Mouse (Mus musculus): ENCODE results near the gene Siva1. TPM values are rescaled to one million over a fixed set of nuclear protein-coding genes. Genes with fewer than 3 reads are reported as not detected.

Gene Siva1
- polyA plus RNA-seq, 1 experiment from 2014 or later, result 274 TPM

DNA sequence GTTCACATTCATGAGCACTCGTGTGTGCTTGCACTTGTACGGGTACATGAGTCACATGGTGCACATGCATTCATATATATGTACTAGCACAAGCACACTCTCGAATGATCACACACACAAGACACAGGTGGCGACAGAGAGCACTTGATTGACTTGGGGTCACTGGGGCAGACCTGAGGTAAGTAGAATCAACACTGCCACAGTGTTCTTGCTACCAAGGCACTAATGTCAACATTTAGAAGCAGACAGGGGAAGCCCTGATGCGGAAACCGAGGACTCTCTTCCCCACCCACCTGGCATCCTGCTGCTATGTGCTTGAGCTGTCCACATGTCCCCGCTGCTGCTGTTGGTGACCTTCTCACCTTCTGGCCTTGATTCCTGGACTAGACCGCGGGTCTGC is 10.8 kb upstream of the Siva1 start:
- H3K9me3 ChIP-seq (ENCODE audit: control insufficient read depth, low read depth, low read length), result no peaks in the 10 kb centered on the region
- H3K36me3 ChIP-seq (ENCODE audit: control insufficient read depth, insufficient read depth, low read length), result no peaks in the 10 kb centered on the region
- no peak overlapping the region for H3K4me3 ChIP-seq (ENCODE audit: low read depth, low read length)
- H3K4me1 ChIP-seq (ENCODE audit: control insufficient read depth, insufficient read depth, low read length), result peaks cover 24% of the 10 kb centered on the region
- H3K27ac ChIP-seq (ENCODE audit: low read length), result no peak overlapping the region
- 49% methylated on average over 9 of the region's 9 CpGs for WGBS
- no peak overlapping the region for H3K9ac ChIP-seq (replicated peaks; ENCODE audit: low read depth, low read length)
- no peaks in the 10 kb centered on the region for H3K27me3 ChIP-seq (ENCODE audit: control insufficient read depth, insufficient read depth, low read length)
- no peak; the same call in 1 of the 2 replicates for ATAC-seq (ENCODE audit: insufficient number of reproducible peaks, insufficient read depth, low FRiP score, low read depth)
- no peak overlapping the region for H3K4me2 ChIP-seq (replicated peaks; ENCODE audit: low read depth, low read length)

- Histone ChIP-seq H3K27ac (ENCODE audit: low read length) (no peak overlapping the region), H3K9ac (replicated peaks; ENCODE audit: low read depth, low read length) (no peak overlapping the region), H3K4me3 (ENCODE audit: low read depth, low read length) (no peak overlapping the region), H3K9me3 (ENCODE audit: control insufficient read depth, low read depth, low read length) (no peaks in the 10 kb centered on the region), H3K4me1 (ENCODE audit: control insufficient read depth, insufficient read depth, low read length) (no peaks in the 10 kb centered on the region), H3K27me3 (ENCODE audit: control insufficient read depth, insufficient read depth, low read length) (no peaks in the 10 kb centered on the region), H3K4me2 (replicated peaks; ENCODE audit: low read depth, low read length) (no peak overlapping the region), H3K36me3 (ENCODE audit: control insufficient read depth, insufficient read depth, low read length) (no peaks in the 10 kb centered on the region)
- WGBS, result 82% methylated on average over 10 of the region's 10 CpGs
- no peak for ATAC-seq (ENCODE audit: insufficient number of reproducible peaks, insufficient read depth, low FRiP score, low read depth)
Observed at GRCm38 (mm10) chr12:112639526-112639925, 5.0 kb upstream of the Siva1 start.

DNA sequence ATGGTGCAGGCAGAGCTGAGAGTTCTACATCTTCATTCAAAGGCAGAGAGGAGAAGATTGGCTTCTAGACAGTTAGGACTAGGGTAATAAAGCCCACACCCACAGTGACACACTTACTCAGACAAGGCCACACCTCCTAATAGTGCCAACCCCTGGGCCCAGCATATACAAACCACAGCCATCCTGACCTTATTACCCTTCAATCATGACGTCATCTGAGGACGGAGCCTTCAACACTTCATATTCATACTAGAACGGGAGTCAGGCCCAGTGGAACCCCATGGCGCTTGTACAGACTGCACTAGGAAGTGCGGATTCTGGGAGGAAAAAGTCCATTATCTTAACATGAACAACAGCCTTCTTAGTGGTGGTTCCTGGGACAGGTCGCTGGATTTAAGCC is 1.4 kb upstream of the Siva1 start:
- no peak overlapping the region for H3K4me3 ChIP-seq (ENCODE audit: low read depth, low read length)
- peaks cover 5% of the 10 kb centered on the region for H3K36me3 ChIP-seq (ENCODE audit: control insufficient read depth, insufficient read depth, low read length)
- WGBS, result 90% methylated on average over 6 of the region's 6 CpGs
- no peaks in the 10 kb centered on the region for H3K27me3 ChIP-seq (ENCODE audit: control insufficient read depth, insufficient read depth, low read length)
- H3K27ac ChIP-seq (ENCODE audit: low read length), result no peak overlapping the region
- H3K4me1 ChIP-seq (ENCODE audit: control insufficient read depth, insufficient read depth, low read length), result peaks cover 11% of the 10 kb centered on the region
- no peak overlapping the region for H3K9ac ChIP-seq (replicated peaks; ENCODE audit: low read depth, low read length)
- no peaks in the 10 kb centered on the region for H3K9me3 ChIP-seq (ENCODE audit: control insufficient read depth, low read depth, low read length)
- H3K4me2 ChIP-seq (replicated peaks; ENCODE audit: low read depth, low read length), result no peak overlapping the region
- no peak for ATAC-seq (ENCODE audit: insufficient number of reproducible peaks, insufficient read depth, low FRiP score, low read depth)

DNA sequence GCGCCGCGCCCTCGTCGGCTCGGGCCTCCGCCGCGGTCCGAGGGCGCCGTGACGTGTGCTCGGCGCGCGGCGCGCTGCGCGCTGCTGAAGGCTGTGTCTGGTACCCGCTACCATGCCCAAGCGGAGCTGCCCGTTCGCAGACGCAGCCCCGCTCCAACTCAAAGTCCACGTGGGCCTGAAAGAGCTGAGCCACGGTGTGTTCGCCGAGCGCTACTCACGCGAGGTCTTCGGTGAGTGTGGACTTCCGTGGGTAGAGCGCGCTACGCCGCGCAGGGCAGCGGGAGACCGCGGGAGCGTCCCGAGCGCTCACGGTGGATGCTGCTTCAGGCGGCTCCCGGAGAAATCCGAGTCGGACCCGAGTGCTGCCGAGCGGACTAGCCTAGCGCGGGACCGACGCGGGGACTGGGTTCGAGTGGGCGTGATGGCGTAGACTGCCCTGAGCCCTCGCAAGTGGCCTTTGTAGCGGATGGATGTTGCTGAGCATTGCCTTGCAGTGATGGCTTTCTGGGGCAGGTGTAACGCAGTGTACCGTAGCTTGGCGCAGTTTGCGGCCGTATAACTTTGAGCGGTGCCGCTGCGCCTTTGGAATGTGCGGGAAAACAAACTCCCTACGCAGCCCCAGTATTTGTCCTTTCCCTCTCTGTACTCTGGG is 502 bp downstream of the Siva1 start:
- peak overlapping the region; percentile 85 for H3K27ac ChIP-seq (ENCODE audit: low read length)
- peaks cover 11% of the 10 kb centered on the region for H3K4me1 ChIP-seq (ENCODE audit: control insufficient read depth, insufficient read depth, low read length)
- H3K4me2 ChIP-seq (replicated peaks; ENCODE audit: low read depth, low read length), result peak overlapping the region; percentile 88
- no peak for ATAC-seq (ENCODE audit: insufficient number of reproducible peaks, insufficient read depth, low FRiP score, low read depth)
- peak overlapping the region; percentile 85 for H3K4me3 ChIP-seq (ENCODE audit: low read depth, low read length)
- H3K27me3 ChIP-seq (ENCODE audit: control insufficient read depth, insufficient read depth, low read length), result no peaks in the 10 kb centered on the region
- H3K36me3 ChIP-seq (ENCODE audit: control insufficient read depth, insufficient read depth, low read length), result peaks cover 16% of the 10 kb centered on the region
- H3K9me3 ChIP-seq (ENCODE audit: control insufficient read depth, low read depth, low read length), result no peaks in the 10 kb centered on the region
- peak overlapping the region; percentile 74 for H3K9ac ChIP-seq (replicated peaks; ENCODE audit: low read depth, low read length)
- under 1% methylated on average over 75 of the region's 75 CpGs for WGBS

DNA sequence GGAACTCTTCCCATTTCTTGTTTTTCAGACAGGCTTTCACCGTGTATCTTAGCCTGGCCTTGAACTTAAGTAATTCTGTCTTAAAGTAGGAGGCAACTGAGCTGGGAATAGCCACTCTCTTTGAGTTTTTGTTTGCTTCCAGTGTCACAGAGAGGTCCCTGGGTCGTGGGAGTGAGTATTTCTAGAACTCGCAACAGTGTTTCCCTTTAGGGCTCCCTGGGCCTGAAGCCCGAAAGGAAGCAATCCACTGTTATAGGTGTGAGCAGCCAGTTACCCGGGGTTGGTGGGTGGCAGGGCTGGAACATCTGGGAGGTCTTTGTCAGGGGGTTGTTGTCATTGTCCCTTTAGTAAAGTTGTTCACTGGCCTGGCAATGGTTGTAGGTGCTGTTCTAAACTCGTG is 1.7 kb downstream of the Siva1 start:
- Histone ChIP-seq H3K4me1 (ENCODE audit: control insufficient read depth, insufficient read depth, low read length) (peaks cover 11% of the 10 kb centered on the region), H3K27ac (ENCODE audit: low read length) (peak overlapping the region; percentile 10; the same call in 1 of the 2 replicates), H3K27me3 (ENCODE audit: control insufficient read depth, insufficient read depth, low read length) (no peaks in the 10 kb centered on the region), H3K4me2 (replicated peaks; ENCODE audit: low read depth, low read length) (peak overlapping the region; percentile 88), H3K9me3 (ENCODE audit: control insufficient read depth, low read depth, low read length) (no peaks in the 10 kb centered on the region), H3K36me3 (ENCODE audit: control insufficient read depth, insufficient read depth, low read length) (peaks cover 22% of the 10 kb centered on the region), H3K4me3 (ENCODE audit: low read depth, low read length) (peak overlapping the region; percentile 85), H3K9ac (replicated peaks; ENCODE audit: low read depth, low read length) (peak overlapping the region; percentile 74; the same call in 1 of the 2 replicates)
- WGBS, result 39% methylated on average over 6 of the region's 6 CpGs
- ATAC-seq (ENCODE audit: insufficient number of reproducible peaks, insufficient read depth, low FRiP score, low read depth), result no peak

- Histone ChIP-seq H3K4me1 (ENCODE audit: control insufficient read depth, insufficient read depth, low read length) (peaks cover 11% of the 10 kb centered on the region), H3K9me3 (ENCODE audit: control insufficient read depth, low read depth, low read length) (no peaks in the 10 kb centered on the region), H3K36me3 (ENCODE audit: control insufficient read depth, insufficient read depth, low read length) (peaks cover 34% of the 10 kb centered on the region), H3K27me3 (ENCODE audit: control insufficient read depth, insufficient read depth, low read length) (no peaks in the 10 kb centered on the region), H3K27ac (ENCODE audit: low read length) (no peak overlapping the region), H3K4me3 (ENCODE audit: low read depth, low read length) (no peak overlapping the region), H3K4me2 (replicated peaks; ENCODE audit: low read depth, low read length) (no peak overlapping the region), H3K9ac (replicated peaks; ENCODE audit: low read depth, low read length) (no peak overlapping the region)
- ATAC-seq (ENCODE audit: insufficient number of reproducible peaks, insufficient read depth, low FRiP score, low read depth), result no peak
- WGBS, result 93% methylated on average over 5 of the region's 5 CpGs
Observed at GRCm38 (mm10) chr12:112648081-112648480, 3.6 kb downstream of the Siva1 start.

GRCm38 (mm10) chr12:112651778-112652439 is 7.4 kb downstream of the Siva1 start:
- no peak overlapping the region for H3K9ac ChIP-seq (replicated peaks; ENCODE audit: low read depth, low read length)
- 0 out of 2 replicates have a peak, but pooled peaks cover 5% of the 10 kb centered on the region for H3K4me1 ChIP-seq (ENCODE audit: control insufficient read depth, insufficient read depth, low read length)
- H3K4me3 ChIP-seq (ENCODE audit: low read depth, low read length), result no peak overlapping the region
- H3K9me3 ChIP-seq (ENCODE audit: control insufficient read depth, low read depth, low read length), result no peaks in the 10 kb centered on the region
- H3K36me3 ChIP-seq (ENCODE audit: control insufficient read depth, insufficient read depth, low read length), result peaks cover 70% of the 10 kb centered on the region
- ATAC-seq (ENCODE audit: insufficient number of reproducible peaks, insufficient read depth, low FRiP score, low read depth), result no peak
- H3K27ac ChIP-seq (ENCODE audit: low read length), result no peak overlapping the region
- no peak overlapping the region for H3K4me2 ChIP-seq (replicated peaks; ENCODE audit: low read depth, low read length)
- H3K27me3 ChIP-seq (ENCODE audit: control insufficient read depth, insufficient read depth, low read length), result no peaks in the 10 kb centered on the region
- WGBS, result 75% methylated on average over 5 of the region's 5 CpGs

DNA sequence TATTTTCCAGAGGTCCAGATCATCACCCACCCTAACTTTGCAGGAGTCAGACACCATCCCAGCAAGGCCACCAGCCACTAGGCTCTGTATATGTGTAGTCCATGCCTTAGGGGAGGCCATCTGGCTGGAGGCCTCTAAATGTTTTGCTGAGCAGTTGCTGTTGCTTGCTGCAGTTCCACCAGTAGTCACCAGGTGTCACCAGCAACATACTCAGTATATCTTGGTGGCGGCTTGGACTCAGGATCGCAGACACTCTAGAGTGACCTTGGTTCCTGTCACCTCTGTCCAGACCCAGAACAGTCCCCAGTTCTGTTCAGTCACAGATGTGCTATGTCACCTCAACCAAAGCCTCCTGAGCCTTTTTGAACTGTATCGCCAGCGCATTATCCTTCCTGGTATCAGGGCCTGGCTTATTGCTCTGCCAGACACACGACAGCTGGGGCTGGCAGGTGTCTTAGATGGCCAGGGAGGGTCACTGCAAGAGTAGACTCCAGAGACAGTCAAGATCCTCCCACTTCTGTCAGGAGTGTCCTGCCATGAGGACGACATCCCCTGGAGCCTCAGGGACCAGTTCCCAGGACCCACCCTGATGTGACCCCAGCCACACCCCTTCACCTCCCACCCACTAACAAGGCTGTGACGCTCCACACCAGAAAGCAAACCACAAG is 8.8 kb downstream of the Siva1 start:
- Histone ChIP-seq H3K36me3 (ENCODE audit: control insufficient read depth, insufficient read depth, low read length) (peaks cover 78% of the 10 kb centered on the region), H3K4me2 (replicated peaks; ENCODE audit: low read depth, low read length) (no peak overlapping the region), H3K4me1 (ENCODE audit: control insufficient read depth, insufficient read depth, low read length) (0 out of 2 replicates have a peak, but pooled peaks cover 5% of the 10 kb centered on the region), H3K9ac (replicated peaks; ENCODE audit: low read depth, low read length) (no peak overlapping the region), H3K9me3 (ENCODE audit: control insufficient read depth, low read depth, low read length) (no peaks in the 10 kb centered on the region), H3K4me3 (ENCODE audit: low read depth, low read length) (no peak overlapping the region), H3K27ac (ENCODE audit: low read length) (no peak overlapping the region; the same call in 1 of the 2 replicates), H3K27me3 (ENCODE audit: control insufficient read depth, insufficient read depth, low read length) (no peaks in the 10 kb centered on the region)
- WGBS, result 39% methylated on average over 7 of the region's 7 CpGs
- ATAC-seq (ENCODE audit: insufficient number of reproducible peaks, insufficient read depth, low FRiP score, low read depth), result peak; percentile 69

Measured in stomach, embryonic 14.5 days (tissue).